Mouse (Mus musculus): ENCODE data around the gene 5730522E02Rik.

The 5730522E02Rik gene

GRCm38 (mm10) chr11:25684731-25685130 lies 525.8 kb downstream of the 5730522E02Rik start:
- DNase-seq (ENCODE audit: low spot score in 2 of 2): no peak

GRCm38 (mm10) chr11:25679856-25680255 lies 530.7 kb downstream of the 5730522E02Rik start:
- DNase-seq (ENCODE audit: low spot score in 2 of 2): no peak

- no peak for DNase-seq (ENCODE audit: low spot score in 2 of 2)
Observed at GRCm38 (mm10) chr11:25674194-25674593, 536.4 kb downstream of the 5730522E02Rik start.

GRCm38 (mm10) chr11:25670018-25670417 lies 540.5 kb downstream of the 5730522E02Rik start:
- no peak for DNase-seq (ENCODE audit: low spot score in 2 of 2)

GRCm38 (mm10) chr11:25664562-25665104 lies 545.9 kb downstream of the 5730522E02Rik start:
- DNase-seq (ENCODE audit: low spot score in 2 of 2): no peak

GRCm38 (mm10) chr11:25646282-25646681 lies 564.3 kb downstream of the 5730522E02Rik start:
- DNase-seq (ENCODE audit: low spot score in 2 of 2): no peak

GRCm38 (mm10) chr11:25644767-25645622 lies 565.6 kb downstream of the 5730522E02Rik start:
- peak in 1 of 2 experiments; percentile 10 for DNase-seq (ENCODE audit: low spot score in 2 of 2)

GRCm38 (mm10) chr11:25606886-25607285 lies 603.7 kb downstream of the 5730522E02Rik start:
- no peak for DNase-seq (ENCODE audit: low spot score in 2 of 2)

GRCm38 (mm10) chr11:25600030-25600429 lies 610.5 kb downstream of the 5730522E02Rik start:
- no peak for DNase-seq (ENCODE audit: low spot score in 2 of 2)

GRCm38 (mm10) chr11:25595303-25595702 lies 615.3 kb downstream of the 5730522E02Rik start:
- no peak for DNase-seq (ENCODE audit: low spot score in 2 of 2)

GRCm38 (mm10) chr11:25594780-25595179 lies 615.8 kb downstream of the 5730522E02Rik start:
- no peak for DNase-seq (ENCODE audit: low spot score in 2 of 2)

GRCm38 (mm10) chr11:25592268-25592667 lies 618.3 kb downstream of the 5730522E02Rik start:
- no peak for DNase-seq (ENCODE audit: low spot score in 2 of 2)

- DNase-seq (ENCODE audit: low spot score in 2 of 2): peak in 1 of 2 experiments; percentile 3
Observed at GRCm38 (mm10) chr11:25590215-25590614, 620.3 kb downstream of the 5730522E02Rik start.

- DNase-seq (ENCODE audit: low spot score in 2 of 2): no peak
Observed at GRCm38 (mm10) chr11:25589509-25589908, 621.1 kb downstream of the 5730522E02Rik start.

- no peak for DNase-seq (ENCODE audit: low spot score in 2 of 2)
Observed at GRCm38 (mm10) chr11:25574129-25574465, 636.5 kb downstream of the 5730522E02Rik start.

GRCm38 (mm10) chr11:25573408-25574128 lies 637.0 kb downstream of the 5730522E02Rik start:
- DNase-seq (ENCODE audit: low spot score in 2 of 2): no peak

GRCm38 (mm10) chr11:25571396-25571795 lies 639.2 kb downstream of the 5730522E02Rik start:
- DNase-seq (ENCODE audit: low spot score in 2 of 2): no peak

Data from cerebellum, postnatal 4 days (tissue).